Mouse (Mus musculus): ENCODE data around the gene Zfp423. TPM values are rescaled to one million over a fixed set of nuclear protein-coding genes. Genes with fewer than 3 reads are reported as not detected.

The Zfp423 gene
- polyA plus RNA-seq, 1 experiment: not detected

GRCm38 (mm10) chr8:87819263-87819662 is 140.1 kb downstream of the Zfp423 start:
- peaks cover 23% of the 10 kb centered on the region for H3K4me1 ChIP-seq (ENCODE audit: control insufficient read depth, insufficient read depth, low read length)
- WGBS: 86% methylated on average over 3 of the region's 3 CpGs
- H3K4me3 ChIP-seq (ENCODE audit: insufficient read depth, low read depth, low read length): no peak overlapping the region
- no peak overlapping the region for H3K27ac ChIP-seq (ENCODE audit: insufficient read depth, low read depth, low read length)
- TF ChIP-seq CTCF (IDR thresholded peaks at IDR 0.05; ENCODE audit: insufficient read depth, low read depth, low read length) (no peak), POLR2A (IDR thresholded peaks at IDR 0.05; ENCODE audit: insufficient read depth, low read depth, low read length) (no peak)

GRCm38 (mm10) chr8:87818506-87818905 is 140.9 kb downstream of the Zfp423 start:
- WGBS: 82% methylated on average over 7 of the region's 7 CpGs
- TF ChIP-seq CTCF (IDR thresholded peaks at IDR 0.05; ENCODE audit: insufficient read depth, low read depth, low read length) (no peak), POLR2A (IDR thresholded peaks at IDR 0.05; ENCODE audit: insufficient read depth, low read depth, low read length) (no peak)
- H3K27ac ChIP-seq (ENCODE audit: insufficient read depth, low read depth, low read length): no peak overlapping the region
- no peak overlapping the region for H3K4me3 ChIP-seq (ENCODE audit: insufficient read depth, low read depth, low read length)
- peaks cover 23% of the 10 kb centered on the region for H3K4me1 ChIP-seq (ENCODE audit: control insufficient read depth, insufficient read depth, low read length)

- Histone ChIP-seq H3K4me3 (ENCODE audit: insufficient read depth, low read depth, low read length) (no peak overlapping the region), H3K4me1 (ENCODE audit: control insufficient read depth, insufficient read depth, low read length) (peaks cover 17% of the 10 kb centered on the region), H3K27ac (ENCODE audit: insufficient read depth, low read depth, low read length) (no peak overlapping the region)
- WGBS: 76% methylated on average over 5 of the region's 5 CpGs
- TF ChIP-seq POLR2A (IDR thresholded peaks at IDR 0.05; ENCODE audit: insufficient read depth, low read depth, low read length): no peak
- no peak for TF ChIP-seq CTCF (IDR thresholded peaks at IDR 0.05; ENCODE audit: insufficient read depth, low read depth, low read length)
Measured at GRCm38 (mm10) chr8:87816141-87816540, 143.3 kb downstream of the Zfp423 start.

- Histone ChIP-seq H3K4me1 (ENCODE audit: control insufficient read depth, insufficient read depth, low read length) (peaks cover 17% of the 10 kb centered on the region), H3K4me3 (ENCODE audit: insufficient read depth, low read depth, low read length) (no peak overlapping the region), H3K27ac (ENCODE audit: insufficient read depth, low read depth, low read length) (no peak overlapping the region)
- WGBS: 84% methylated on average over 12 of the region's 12 CpGs
- no peak for TF ChIP-seq POLR2A (IDR thresholded peaks at IDR 0.05; ENCODE audit: insufficient read depth, low read depth, low read length)
- TF ChIP-seq CTCF (IDR thresholded peaks at IDR 0.05; ENCODE audit: insufficient read depth, low read depth, low read length): no peak
Measured at GRCm38 (mm10) chr8:87812661-87813060, 146.7 kb downstream of the Zfp423 start.

- 52% methylated on average over 2 of the region's 2 CpGs for whole genome bisulfite sequencing
- no peak for TF ChIP-seq POLR2A (IDR thresholded peaks at IDR 0.05; ENCODE audit: insufficient read depth, low read depth, low read length)
- no peak for TF ChIP-seq CTCF (IDR thresholded peaks at IDR 0.05; ENCODE audit: insufficient read depth, low read depth, low read length)
- Histone ChIP-seq H3K27ac (ENCODE audit: insufficient read depth, low read depth, low read length) (no peak overlapping the region), H3K4me3 (ENCODE audit: insufficient read depth, low read depth, low read length) (no peak overlapping the region), H3K4me1 (ENCODE audit: control insufficient read depth, insufficient read depth, low read length) (peaks cover 17% of the 10 kb centered on the region)
Measured at GRCm38 (mm10) chr8:87812069-87812449, 147.3 kb downstream of the Zfp423 start.

- H3K4me1 ChIP-seq (ENCODE audit: control insufficient read depth, insufficient read depth, low read length): peaks cover 17% of the 10 kb centered on the region
- no peak overlapping the region for H3K27ac ChIP-seq (ENCODE audit: insufficient read depth, low read depth, low read length)
- no peak overlapping the region for H3K4me3 ChIP-seq (ENCODE audit: insufficient read depth, low read depth, low read length)
- WGBS: 35% methylated on average over 17 of the region's 17 CpGs
- TF ChIP-seq POLR2A (IDR thresholded peaks at IDR 0.05; ENCODE audit: insufficient read depth, low read depth, low read length) (no peak), CTCF (IDR thresholded peaks at IDR 0.05; ENCODE audit: insufficient read depth, low read depth, low read length) (no peak)
Measured at GRCm38 (mm10) chr8:87811399-87812068, 147.9 kb downstream of the Zfp423 start.

GRCm38 (mm10) chr8:87810771-87811170 is 148.6 kb downstream of the Zfp423 start:
- no peak for TF ChIP-seq CTCF (IDR thresholded peaks at IDR 0.05; ENCODE audit: insufficient read depth, low read depth, low read length)
- no peak for TF ChIP-seq POLR2A (IDR thresholded peaks at IDR 0.05; ENCODE audit: insufficient read depth, low read depth, low read length)
- Histone ChIP-seq H3K4me3 (ENCODE audit: insufficient read depth, low read depth, low read length) (no peak overlapping the region), H3K27ac (ENCODE audit: insufficient read depth, low read depth, low read length) (no peak overlapping the region), H3K4me1 (ENCODE audit: control insufficient read depth, insufficient read depth, low read length) (peaks cover 11% of the 10 kb centered on the region)
- 87% methylated on average over 6 of the region's 6 CpGs for WGBS

- Histone ChIP-seq H3K4me1 (ENCODE audit: control insufficient read depth, insufficient read depth, low read length) (peaks cover 26% of the 10 kb centered on the region), H3K27ac (ENCODE audit: insufficient read depth, low read depth, low read length) (no peak overlapping the region), H3K4me3 (ENCODE audit: insufficient read depth, low read depth, low read length) (no peak overlapping the region)
- 57% methylated on average over 11 of the region's 11 CpGs for WGBS
- TF ChIP-seq POLR2A (IDR thresholded peaks at IDR 0.05; ENCODE audit: insufficient read depth, low read depth, low read length): no peak
Measured at GRCm38 (mm10) chr8:87804327-87804900, 155.0 kb downstream of the Zfp423 start.

- Histone ChIP-seq H3K4me1 (ENCODE audit: control insufficient read depth, insufficient read depth, low read length) (peaks cover 26% of the 10 kb centered on the region), H3K4me3 (ENCODE audit: insufficient read depth, low read depth, low read length) (no peak overlapping the region), H3K27ac (ENCODE audit: insufficient read depth, low read depth, low read length) (no peak overlapping the region)
- WGBS: 36% methylated on average over 10 of the region's 10 CpGs
- TF ChIP-seq CTCF (IDR thresholded peaks at IDR 0.05; ENCODE audit: insufficient read depth, low read depth, low read length) (no peak), POLR2A (IDR thresholded peaks at IDR 0.05; ENCODE audit: insufficient read depth, low read depth, low read length) (no peak)
Measured at GRCm38 (mm10) chr8:87803437-87803836, 156.0 kb downstream of the Zfp423 start.
